Mouse (Mus musculus) midbrain, embryonic 16.5 days (tissue): ENCODE results near the gene Tmem214. TPM values are rescaled to one million over a fixed set of nuclear protein-coding genes. Genes with fewer than 3 reads are reported as not detected.
A peak's percentile ranks its signal among the peaks of the same experiment; 100 is the strongest.

Source experiments
- ATAC-seq: fragments of 200-750 bp; cut with Nextera tagmentation; 2 replicates; pipeline ENCODE4 v1.8.0; 2017; ENCODE audit warnings: moderate TSS enrichment
- H3K27ac ChIP-seq: fragments of 300-500 bp; sonication (generic); 2 replicates; pipeline ENCODE4 v1.5.1; 2014; ENCODE audit warnings: mild to moderate bottlenecking, low read length, mixed read lengths
- H3K27me3 ChIP-seq: fragments of 300-500 bp; sonication (generic); 2 replicates; pipeline ENCODE4 v1.6.1; 2014; ENCODE audit warnings: low read depth, low read length, mixed read lengths; ENCODE audit not compliant: control insufficient read depth, insufficient read depth
- H3K36me3 ChIP-seq: fragments of 300-500 bp; sonication (generic); 2 replicates; pipeline ENCODE4 v1.6.1; 2014; ENCODE audit warnings: mild to moderate bottlenecking, low read length, moderate library complexity, mixed read lengths; ENCODE audit not compliant: control insufficient read depth, insufficient read depth
- H3K4me1 ChIP-seq: fragments of 300-500 bp; sonication (generic); 2 replicates; pipeline ENCODE4 v1.6.1; 2014; ENCODE audit warnings: mild to moderate bottlenecking, low read length, mixed read lengths; ENCODE audit not compliant: control insufficient read depth, insufficient read depth
- H3K4me2 ChIP-seq: fragments of 300-500 bp; sonication (generic); 2 replicates; pipeline ENCODE4 v1.6.1; 2014; ENCODE audit warnings: mild to moderate bottlenecking, low read length, mixed read lengths
- H3K4me3 ChIP-seq: fragments of 300-500 bp; sonication (generic); 2 replicates; pipeline ENCODE4 v1.5.1; 2014; ENCODE audit warnings: low read depth, mild to moderate bottlenecking, low read length, moderate library complexity, mixed read lengths
- H3K9ac ChIP-seq: fragments of 300-500 bp; sonication (generic); 2 replicates; pipeline ENCODE4 v1.6.1; 2014; ENCODE audit warnings: low read depth, low read length, mixed read lengths
- H3K9me3 ChIP-seq: fragments of 300-500 bp; sonication (generic); replicated peaks from 2 replicates; pipeline ENCODE4 v1.6.1; 2014; ENCODE audit warnings: mild to moderate bottlenecking, low read length, mixed read lengths; ENCODE audit not compliant: control insufficient read depth, poor library complexity, severe bottlenecking
- WGBS: fragments of 180-500 bp; shearing (Covaris S2); extraction: QIAGEN DNeasy Blood & Tissue Kit; methylation state at CpG from one replicate; pipeline ENCODE4 v1.1.7; 2014; 5-methylcytosine and 5-hydroxymethylcytosine counted together
- polyA plus RNA-seq: library from polyadenylated mRNA; unstranded; fragments of >200 nt; fragmentation: Nextera tagmentation; extraction: Ambion mirVana; gene quantifications from 2 replicates; pipeline ENCODE4 v1.2.1, GENCODE M21; 2015

The Tmem214 gene
- polyA plus RNA-seq, 1 experiment from 2014 or later = 69.7 TPM

DNA sequence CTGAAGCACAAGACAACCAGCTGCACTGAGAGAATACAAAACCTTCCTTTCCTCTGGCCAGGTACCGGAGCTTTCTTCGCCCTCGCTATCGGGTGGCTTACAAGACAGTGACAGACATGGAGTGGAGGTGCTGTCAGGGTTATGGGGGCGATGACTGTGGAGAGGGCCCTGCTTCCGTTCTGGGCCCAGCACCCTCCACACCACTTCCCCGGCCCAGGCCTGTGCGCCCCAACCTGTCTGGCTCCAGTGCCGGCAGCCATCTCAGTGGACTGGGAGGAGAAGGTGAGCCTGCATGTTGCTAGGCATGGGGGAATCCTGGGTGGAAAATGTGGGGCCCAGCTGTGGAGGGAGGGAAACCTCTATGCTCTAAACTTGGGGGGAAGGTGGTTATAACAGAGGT, 47.6 kb downstream of the Tmem214 start:
- no peak overlapping the region for H3K4me2 ChIP-seq
- no peak overlapping the region for H3K27ac ChIP-seq
- H3K9ac ChIP-seq = 0 out of 2 replicates have a peak overlapping the region, but pooled peaks have one; percentile 40
- 65% methylated on average over 9 of the region's 9 CpGs for WGBS
- peak; percentile 40 for ATAC-seq
- H3K27me3 ChIP-seq = no peaks in the 10 kb centered on the region
- peaks cover 4% of the 10 kb centered on the region for H3K4me1 ChIP-seq
- no peaks in the 10 kb centered on the region for H3K36me3 ChIP-seq
- H3K4me3 ChIP-seq = no peak overlapping the region
- no peaks in the 10 kb centered on the region for H3K9me3 ChIP-seq

DNA sequence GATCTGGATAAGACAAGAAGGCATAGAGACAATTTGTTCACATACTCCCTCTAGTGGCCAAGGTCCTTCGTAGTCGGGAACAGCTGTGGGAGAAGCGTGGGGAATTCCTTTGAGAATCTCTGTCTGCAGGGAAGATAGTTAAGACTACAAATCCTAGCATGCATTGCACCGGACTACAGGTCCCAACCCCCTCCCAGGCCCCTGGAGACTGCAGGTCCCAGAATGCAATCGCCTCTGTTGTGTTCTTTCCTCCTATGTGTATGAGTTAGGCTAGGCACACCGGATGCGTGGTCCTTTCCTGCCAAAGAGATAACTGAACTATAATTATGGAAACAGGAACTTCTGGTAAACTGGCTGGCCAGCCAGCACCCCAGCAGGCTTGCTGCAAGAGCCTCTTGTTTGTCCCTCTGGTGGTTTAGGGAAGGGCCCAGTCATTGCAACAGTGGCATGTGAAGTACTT, 48.2 kb downstream of the Tmem214 start:
- Histone ChIP-seq H3K4me3 (no peak overlapping the region), H3K4me1 (peaks cover 4% of the 10 kb centered on the region), H3K4me2 (peak overlapping the region; percentile 28), H3K9me3 (no peaks in the 10 kb centered on the region), H3K27ac (peak overlapping the region; percentile 25; the same call in 1 of the 2 replicates), H3K36me3 (no peaks in the 10 kb centered on the region), H3K9ac (no peak overlapping the region), H3K27me3 (no peaks in the 10 kb centered on the region)
- peak; percentile 88 for ATAC-seq
- WGBS = 4% methylated on average over 7 of the region's 7 CpGs

DNA sequence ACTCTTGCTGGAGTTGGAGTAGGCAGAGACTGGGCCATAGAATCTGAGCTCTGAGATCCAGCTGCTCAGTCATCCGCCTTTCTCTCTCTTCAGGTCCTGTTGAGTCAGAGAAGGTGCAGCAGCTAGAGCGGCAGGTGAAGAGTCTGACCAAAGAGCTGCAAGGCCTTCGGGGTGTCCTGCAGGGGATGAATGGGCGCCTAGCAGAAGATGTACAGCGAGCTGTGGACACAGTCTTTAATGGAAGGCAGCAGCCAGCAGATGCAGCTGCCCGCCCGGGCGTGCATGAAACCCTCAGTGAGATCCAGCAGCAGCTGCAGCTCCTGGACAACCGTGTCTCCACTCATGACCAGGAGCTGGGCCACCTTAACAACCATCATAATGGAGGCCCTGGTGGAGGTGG, 49.0 kb downstream of the Tmem214 start:
- Histone ChIP-seq H3K4me1 (peaks cover 5% of the 10 kb centered on the region), H3K4me3 (no peak overlapping the region), H3K36me3 (no peaks in the 10 kb centered on the region), H3K4me2 (no peak overlapping the region), H3K9me3 (no peaks in the 10 kb centered on the region), H3K27me3 (no peaks in the 10 kb centered on the region), H3K27ac (no peak overlapping the region), H3K9ac (peak overlapping the region; percentile 30; the same call in 1 of the 2 replicates)
- WGBS = 94% methylated on average over 9 of the region's 9 CpGs
- ATAC-seq = no peak

DNA sequence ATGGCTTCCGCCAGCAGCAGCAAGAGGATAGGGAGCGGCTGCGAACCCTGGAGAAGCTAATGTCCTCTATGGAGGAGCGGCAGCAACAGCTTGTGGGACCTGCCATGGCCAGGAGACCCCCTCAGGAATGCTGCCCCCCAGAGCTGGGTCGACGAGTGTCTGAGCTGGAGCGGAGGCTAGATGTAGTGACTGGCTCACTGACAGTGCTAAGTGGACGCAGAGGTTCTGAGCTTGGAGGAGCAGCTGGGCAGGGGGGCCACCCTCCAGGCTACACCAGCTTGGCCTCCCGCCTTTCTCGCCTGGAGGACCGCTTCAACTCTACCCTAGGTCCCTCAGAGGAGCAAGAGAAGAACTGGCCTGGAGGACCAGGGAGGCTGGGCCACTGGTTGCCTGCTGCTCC, 49.5 kb downstream of the Tmem214 start:
- Histone ChIP-seq H3K27ac (no peak overlapping the region), H3K4me1 (peaks cover 10% of the 10 kb centered on the region), H3K36me3 (no peaks in the 10 kb centered on the region), H3K9me3 (no peaks in the 10 kb centered on the region), H3K9ac (peak overlapping the region; percentile 30; the same call in 1 of the 2 replicates), H3K4me2 (no peak overlapping the region), H3K27me3 (no peaks in the 10 kb centered on the region), H3K4me3 (no peak overlapping the region)
- WGBS = 94% methylated on average over 11 of the region's 11 CpGs
- no peak for ATAC-seq

DNA sequence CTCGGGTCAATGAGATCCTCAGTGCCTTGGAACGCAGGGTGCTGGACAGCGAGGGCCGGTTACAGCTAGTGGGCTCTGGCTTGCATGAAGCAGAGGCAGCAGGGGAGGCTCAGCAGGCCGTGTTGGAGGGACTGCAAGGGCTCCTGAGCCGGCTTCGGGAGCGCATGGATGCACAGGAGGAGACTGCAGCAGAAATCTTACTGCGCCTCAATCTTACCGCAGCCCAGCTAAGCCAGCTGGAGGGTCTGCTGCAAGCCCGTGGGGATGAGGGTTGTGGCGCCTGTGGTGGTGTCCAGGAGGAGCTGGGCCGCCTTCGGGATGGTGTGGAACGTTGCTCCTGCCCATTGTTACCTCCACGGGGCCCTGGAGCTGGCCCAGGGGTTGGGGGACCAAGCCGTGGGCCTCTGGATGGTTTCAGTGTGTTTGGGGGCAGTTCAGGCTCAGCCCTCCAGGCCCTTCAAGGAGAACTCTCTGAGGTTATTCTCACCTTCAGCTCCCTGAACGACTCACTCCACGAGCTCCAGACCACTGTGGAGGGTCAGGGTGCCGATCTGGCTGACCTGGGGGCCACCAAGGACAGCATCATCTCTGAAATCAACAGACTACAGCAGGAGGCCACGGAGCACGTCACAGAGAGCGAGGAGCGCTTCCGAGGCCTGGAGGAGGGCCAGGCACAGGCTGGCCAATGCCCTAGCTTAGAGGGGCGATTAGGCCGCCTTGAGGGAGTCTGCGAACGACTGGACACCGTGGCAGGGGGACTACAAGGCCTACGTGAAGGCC, 50.3 kb downstream of the Tmem214 start:
- Histone ChIP-seq H3K4me2 (no peak overlapping the region), H3K4me1 (peaks cover 15% of the 10 kb centered on the region), H3K4me3 (no peak overlapping the region), H3K27me3 (no peaks in the 10 kb centered on the region), H3K9me3 (no peaks in the 10 kb centered on the region), H3K9ac (0 out of 2 replicates have a peak overlapping the region, but pooled peaks have one; percentile 14), H3K27ac (no peak overlapping the region), H3K36me3 (no peaks in the 10 kb centered on the region)
- 84% methylated on average over 31 of the region's 31 CpGs for WGBS
- no peak for ATAC-seq

DNA sequence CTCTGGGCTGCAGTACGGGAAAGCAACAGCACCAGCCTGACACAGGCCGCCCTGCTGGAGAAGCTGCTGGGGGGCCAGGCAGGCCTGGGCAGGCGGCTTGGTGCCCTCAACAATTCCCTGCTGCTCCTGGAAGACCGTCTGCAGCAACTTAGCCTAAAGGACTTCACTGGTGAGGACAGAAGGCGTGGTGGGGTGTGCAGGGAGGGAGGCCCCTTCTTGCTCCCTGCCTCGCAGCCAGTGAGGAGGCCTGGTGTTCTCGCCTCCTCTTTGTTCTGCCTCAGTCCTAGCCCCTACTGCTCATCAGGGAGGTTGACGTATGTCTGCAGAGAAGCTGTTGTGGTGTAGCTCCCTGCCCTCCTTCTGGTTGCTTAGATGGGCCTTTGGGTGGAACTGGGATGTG, 50.9 kb downstream of the Tmem214 start:
- no peaks in the 10 kb centered on the region for H3K9me3 ChIP-seq
- 0 out of 2 replicates have a peak overlapping the region, but pooled peaks have one; percentile 14 for H3K9ac ChIP-seq
- H3K36me3 ChIP-seq = no peaks in the 10 kb centered on the region
- H3K27ac ChIP-seq = no peak overlapping the region
- no peaks in the 10 kb centered on the region for H3K27me3 ChIP-seq
- WGBS = 88% methylated on average over 8 of the region's 8 CpGs
- peaks cover 15% of the 10 kb centered on the region for H3K4me1 ChIP-seq
- no peak for ATAC-seq
- H3K4me3 ChIP-seq = no peak overlapping the region
- no peak overlapping the region for H3K4me2 ChIP-seq

DNA sequence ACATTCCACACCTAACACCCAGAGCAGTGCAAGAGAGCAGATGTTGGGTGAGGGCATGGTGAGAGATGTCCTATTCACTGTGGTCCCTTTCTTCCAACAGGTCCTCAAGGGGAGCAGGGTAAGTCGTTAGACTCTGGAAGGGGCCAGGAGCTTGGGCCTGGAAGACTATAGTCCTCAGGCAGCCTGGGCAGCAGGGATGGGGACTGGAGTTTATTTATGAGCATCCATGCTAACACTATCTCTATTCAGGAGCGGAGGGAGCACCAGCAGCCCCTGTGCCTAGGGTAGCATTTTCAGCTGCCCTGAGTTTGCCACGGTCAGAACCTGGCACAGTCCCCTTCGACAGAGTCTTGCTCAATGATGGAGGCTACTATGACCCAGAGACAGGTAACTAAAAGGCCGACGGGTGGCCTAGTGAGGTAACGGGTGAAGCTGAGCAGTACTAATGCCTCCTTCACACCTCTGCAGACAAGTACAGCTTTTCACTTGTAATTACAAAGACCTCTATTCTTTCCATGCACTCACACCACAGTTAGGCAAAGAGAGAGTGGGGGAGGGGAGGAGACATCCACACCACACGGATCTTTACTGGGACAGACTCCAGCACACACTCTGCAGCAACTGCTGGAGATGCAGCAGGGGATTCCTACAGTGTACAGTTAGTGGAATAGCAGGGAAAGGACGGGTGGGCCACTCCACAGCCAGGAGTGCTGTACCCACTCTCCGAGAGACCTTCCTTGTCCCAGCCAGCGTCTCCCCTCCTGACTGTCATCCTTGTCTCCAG, 52.2 kb downstream of the Tmem214 start:
- WGBS = 71% methylated on average over 11 of the region's 11 CpGs

DNA sequence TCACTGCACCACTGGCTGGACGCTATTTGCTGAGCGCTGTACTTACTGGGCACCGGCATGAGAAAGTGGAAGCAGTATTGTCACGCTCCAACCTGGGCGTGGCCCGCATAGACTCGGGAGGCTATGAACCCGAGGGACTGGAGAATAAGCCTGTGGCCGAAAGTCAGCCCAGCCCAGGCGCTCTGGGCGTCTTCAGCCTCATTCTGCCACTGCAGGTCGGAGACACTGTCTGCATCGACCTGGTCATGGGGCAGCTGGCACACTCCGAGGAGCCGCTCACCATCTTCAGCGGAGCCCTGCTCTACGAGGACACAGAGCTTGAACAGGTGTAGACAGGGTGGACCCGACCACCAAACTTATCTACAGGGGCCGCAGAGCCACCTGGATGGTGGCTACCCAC, 52.8 kb downstream of the Tmem214 start:
- H3K9me3 ChIP-seq = no peaks in the 10 kb centered on the region
- ATAC-seq = peak; percentile 1; the same call in 1 of the 2 replicates
- 66% methylated on average over 19 of the region's 19 CpGs for WGBS
- H3K27ac ChIP-seq = peak overlapping the region; percentile 33; the same call in 1 of the 2 replicates
- H3K9ac ChIP-seq = no peak overlapping the region
- no peaks in the 10 kb centered on the region for H3K27me3 ChIP-seq
- H3K4me2 ChIP-seq = peak overlapping the region; percentile 97
- H3K4me1 ChIP-seq = peaks cover 13% of the 10 kb centered on the region
- H3K36me3 ChIP-seq = no peaks in the 10 kb centered on the region
- H3K4me3 ChIP-seq = no peak overlapping the region

More for the DNA sequence above, 52.2 kb downstream of the Tmem214 start:
- Histone ChIP-seq H3K4me2 (no peak overlapping the region), H3K27ac (peak overlapping the region; percentile 33; the same call in 1 of the 2 replicates), H3K4me1 (peaks cover 15% of the 10 kb centered on the region), H3K27me3 (no peaks in the 10 kb centered on the region), H3K4me3 (no peak overlapping the region), H3K36me3 (no peaks in the 10 kb centered on the region), H3K9ac (no peak overlapping the region), H3K9me3 (no peaks in the 10 kb centered on the region)
- no peak for ATAC-seq
